8 mouse cellular contexts compared by ENCODE assay signal in genomic region chr4:152027524-152027923, GRCm38 (mm10). TPM values are rescaled to one million over a fixed set of nuclear protein-coding genes. Genes with fewer than 3 reads are reported as not detected.
DNase-seq lines count a peak whose midpoint lies in the region; ATAC-seq lines count a peak whose summit lies in the region.

TSS of gene Zbtb48 (minus strand) at chr4:152027671.

- peak; percentile 95 for DNase-seq in adipocyte (ENCODE audit: low spot score)
- peak; percentile 98 for DNase-seq in embryo, embryonic 10 days (ENCODE audit: low spot score)
- DNase-seq in gastrocnemius, postnatal 10 days, result peak; percentile 91
- peak; percentile 99 for DNase-seq in induced T-regulatory cell, adult 2 months (ENCODE audit: low read depth)
- peak; percentile 93 to 97 for DNase-seq in left cerebral cortex, adult 9 months (ENCODE audit: low spot score in 2 of 2)
- peak; percentile 95 for DNase-seq in right cerebral cortex, postnatal 14 days
- DNase-seq in urinary bladder, postnatal 36 days (ENCODE audit: low spot score in 2 of 2), result peak; percentile 96 to 98

- ATAC-seq in megakaryocyte progenitor cell, adult 5-6 weeks (replicated peaks; ENCODE audit: poor library complexity), result peak; percentile 86

RNA-seq across cellular contexts. Expression of gene Zbtb48, which starts in this region (rescaled TPM):
- total RNA-seq in gastrocnemius, postnatal 10 days (2021), result 1 to 10 TPM; 3.2 to 4.7 TPM
- total RNA-seq in megakaryocyte progenitor cell, adult 5-6 weeks (2015), result 7.4 and 10.3 TPM in 2 replicates
- total RNA-seq in megakaryocyte progenitor cell, adult 5-6 weeks (2017), result 4.8 and 6.6 TPM in 2 replicates

Comparison
In these comparisons a context has a peak if more than half of its experiments do, and no peak if none do; other contexts are left out.
1. Peak in every context shown above with its lines: DNase-seq and ATAC-seq.